Mouse (Mus musculus) testis, adult 10 weeks (tissue): Measurements from ENCODE around the gene Rev1. TPM values are rescaled to one million over a fixed set of nuclear protein-coding genes. Genes with fewer than 3 reads are reported as not detected.

Experiments
- polyA plus RNA-seq: library from polyadenylated mRNA; stranded (reverse); fragments of 350-450 nt; fragmentation: Illumina TruSeq; extraction: RNeasy Lipid Tissue Mini Kit (QIAGEN cat#74804); gene quantifications from one replicate; pipeline ENCODE4 v1.2.3, GENCODE M21; 2014; ENCODE audit warnings: low read depth, low replicate concordance

The Rev1 gene
- 61.3 TPM for polyA plus RNA-seq

DNA sequence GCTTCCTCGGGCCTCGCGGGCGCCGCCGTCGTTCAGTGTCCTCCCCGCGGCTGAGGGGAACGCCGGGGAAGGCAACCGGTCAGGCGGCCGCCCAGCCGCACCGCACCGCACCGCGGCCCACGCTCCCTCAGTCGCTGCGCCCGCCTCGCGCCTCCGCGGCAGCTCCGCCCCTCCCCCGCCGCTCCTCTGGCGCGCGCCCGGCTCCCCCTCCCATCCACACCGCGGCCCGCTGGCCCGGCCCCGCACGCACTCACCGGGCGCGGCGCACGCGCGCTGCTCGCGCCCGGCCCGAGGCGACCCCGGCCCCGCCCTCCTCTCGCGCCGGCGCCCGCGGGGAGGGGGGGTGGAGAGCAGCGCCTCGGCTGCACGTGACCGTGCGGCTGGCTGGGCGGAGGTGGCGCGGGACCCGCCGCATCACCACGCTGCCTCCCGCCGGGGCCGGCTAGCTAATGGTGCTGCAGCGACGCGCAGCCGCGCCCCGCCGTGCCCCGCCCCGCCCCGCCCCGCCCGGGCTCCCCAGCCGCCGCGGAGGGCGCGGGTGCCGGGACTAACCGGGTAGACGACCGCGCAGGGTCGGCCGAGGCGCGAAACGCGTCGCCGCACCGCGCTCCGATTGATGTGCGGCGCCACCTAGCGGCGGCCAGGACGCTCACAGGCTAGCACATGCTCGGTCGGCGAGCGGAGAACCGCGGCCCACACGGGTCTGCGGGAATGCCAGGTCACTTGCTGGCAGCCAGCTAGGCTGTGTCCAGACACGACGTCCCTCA lies at the start of gene Rev1:
Rev1 (minus strand) TSS at position 301 of the 767 bp plus-strand sequence.

Other genes starting within 250 kb of the Rev1 start
- gene Mitd1, start 239.4 kb downstream of the Rev1 start, polyA plus RNA-seq, result 9.6 TPM
- 209 TPM for gene Mrpl30, start 239.3 kb downstream of the Rev1 start, polyA plus RNA-seq
- gene Lyg2, start 213.3 kb downstream of the Rev1 start, polyA plus RNA-seq, result 0.07 TPM
- not detected for gene Lyg1, start 172.0 kb downstream of the Rev1 start, polyA plus RNA-seq
- gene Txndc9, start 131.9 kb downstream of the Rev1 start, polyA plus RNA-seq, result 157 TPM
- 166 TPM for gene Eif5b, start 131.8 kb downstream of the Rev1 start, polyA plus RNA-seq